Mouse (Mus musculus): ENCODE data around the gene Lifr. TPM values are rescaled to one million over a fixed set of nuclear protein-coding genes. Genes with fewer than 3 reads are reported as not detected.

Gene Lifr
- polyA plus RNA-seq, 1 experiment from 2014 or later = 17.5 TPM

GRCm38 (mm10) chr15:7128627-7129126 lies 38.3 kb downstream of the Lifr start:
- H3K9ac ChIP-seq (replicated peaks; ENCODE audit: low read length) = peak overlapping the region; percentile 84
- DNase-seq (no peak), ATAC-seq (ENCODE audit: low FRiP score, low TSS enrichment) (peak; percentile 5; the same call in 1 of the 2 replicates)
- H3K9me3 ChIP-seq (ENCODE audit: control insufficient read depth, low read length) = no peaks in the 10 kb centered on the region
- H3K4me3 ChIP-seq (replicated peaks; ENCODE audit: low read depth, low read length) = peak overlapping the region; percentile 76
- H3K4me2 ChIP-seq (ENCODE audit: low read length) = peak overlapping the region; percentile 94
- WGBS = 2% methylated on average over 18 of the region's 18 CpGs
- peak overlapping the region; percentile 83 for H3K27ac ChIP-seq (replicated peaks; ENCODE audit: low read depth, low read length)
- peaks cover 17% of the 10 kb centered on the region; the same call in 1 of the 2 replicates for H3K27me3 ChIP-seq (ENCODE audit: control insufficient read depth, insufficient read depth, low read length)
- H3K36me3 ChIP-seq (ENCODE audit: control insufficient read depth, insufficient read depth, low read length) = no peaks in the 10 kb centered on the region
- H3K4me1 ChIP-seq (ENCODE audit: control insufficient read depth, insufficient read depth, low read length) = peaks cover 6% of the 10 kb centered on the region; the same call in 1 of the 2 replicates

GRCm38 (mm10) chr15:7129127-7129943 lies 38.9 kb downstream of the Lifr start:
- H3K9ac ChIP-seq (replicated peaks; ENCODE audit: low read length) = peak overlapping the region; percentile 84
- peak overlapping the region; percentile 83 for H3K27ac ChIP-seq (replicated peaks; ENCODE audit: low read depth, low read length)
- peak overlapping the region; percentile 94 for H3K4me2 ChIP-seq (ENCODE audit: low read length)
- 0 out of 2 replicates have a peak, but pooled peaks cover 6% of the 10 kb centered on the region for H3K4me1 ChIP-seq (ENCODE audit: control insufficient read depth, insufficient read depth, low read length)
- ATAC-seq (ENCODE audit: low FRiP score, low TSS enrichment) (peak; percentile 94), DNase-seq (peak; percentile 96)
- H3K27me3 ChIP-seq (ENCODE audit: control insufficient read depth, insufficient read depth, low read length) = peaks cover 17% of the 10 kb centered on the region; the same call in 1 of the 2 replicates
- H3K4me3 ChIP-seq (replicated peaks; ENCODE audit: low read depth, low read length) = peak overlapping the region; percentile 76
- no peaks in the 10 kb centered on the region for H3K9me3 ChIP-seq (ENCODE audit: control insufficient read depth, low read length)
- under 1% methylated on average over 99 of the region's 116 CpGs for WGBS
- H3K36me3 ChIP-seq (ENCODE audit: control insufficient read depth, insufficient read depth, low read length) = no peaks in the 10 kb centered on the region

- H3K36me3 ChIP-seq (ENCODE audit: control insufficient read depth, insufficient read depth, low read length) = no peaks in the 10 kb centered on the region
- ATAC-seq (ENCODE audit: low FRiP score, low TSS enrichment) (no peak), DNase-seq (no peak)
- H3K27ac ChIP-seq (replicated peaks; ENCODE audit: low read depth, low read length) = peak overlapping the region; percentile 83; the same call in 1 of the 2 replicates
- H3K4me1 ChIP-seq (ENCODE audit: control insufficient read depth, insufficient read depth, low read length) = 0 out of 2 replicates have a peak, but pooled peaks cover 6% of the 10 kb centered on the region
- WGBS = 1% methylated on average over 16 of the region's 16 CpGs
- peak overlapping the region; percentile 94 for H3K4me2 ChIP-seq (ENCODE audit: low read length)
- no peaks in the 10 kb centered on the region for H3K9me3 ChIP-seq (ENCODE audit: control insufficient read depth, low read length)
- peak overlapping the region; percentile 76 for H3K4me3 ChIP-seq (replicated peaks; ENCODE audit: low read depth, low read length)
- peaks cover 17% of the 10 kb centered on the region; the same call in 1 of the 2 replicates for H3K27me3 ChIP-seq (ENCODE audit: control insufficient read depth, insufficient read depth, low read length)
- H3K9ac ChIP-seq (replicated peaks; ENCODE audit: low read length) = peak overlapping the region; percentile 84
These were observed 39.5 kb downstream of the Lifr start for GRCm38 (mm10) chr15:7129944-7130287.

- DNase-seq = no peak
- H3K36me3 ChIP-seq (ENCODE audit: control insufficient read depth, insufficient read depth, low read length) = no peaks in the 10 kb centered on the region
- peak overlapping the region; percentile 76 for H3K4me3 ChIP-seq (replicated peaks; ENCODE audit: low read depth, low read length)
- H3K27ac ChIP-seq (replicated peaks; ENCODE audit: low read depth, low read length) = no peak overlapping the region
- no peaks in the 10 kb centered on the region for H3K9me3 ChIP-seq (ENCODE audit: control insufficient read depth, low read length)
- peak overlapping the region; percentile 94 for H3K4me2 ChIP-seq (ENCODE audit: low read length)
- peaks cover 17% of the 10 kb centered on the region; the same call in 1 of the 2 replicates for H3K27me3 ChIP-seq (ENCODE audit: control insufficient read depth, insufficient read depth, low read length)
- 0 out of 2 replicates have a peak, but pooled peaks cover 6% of the 10 kb centered on the region for H3K4me1 ChIP-seq (ENCODE audit: control insufficient read depth, insufficient read depth, low read length)
- H3K9ac ChIP-seq (replicated peaks; ENCODE audit: low read length) = no peak overlapping the region; the same call in 1 of the 2 replicates
- ATAC-seq (ENCODE audit: low FRiP score, low TSS enrichment) = no peak
- 26% methylated on average over 7 of the region's 7 CpGs for WGBS
These were observed 40.3 kb downstream of the Lifr start for GRCm38 (mm10) chr15:7130691-7131225.

GRCm38 (mm10) chr15:7132741-7133140 lies 42.3 kb downstream of the Lifr start:
- H3K4me2 ChIP-seq (ENCODE audit: low read length) = no peak overlapping the region
- no peak overlapping the region for H3K27ac ChIP-seq (replicated peaks; ENCODE audit: low read depth, low read length)
- no peaks in the 10 kb centered on the region for H3K9me3 ChIP-seq (ENCODE audit: control insufficient read depth, low read length)
- ATAC-seq (ENCODE audit: low FRiP score, low TSS enrichment) (no peak), DNase-seq (no peak)
- no peaks in the 10 kb centered on the region for H3K36me3 ChIP-seq (ENCODE audit: control insufficient read depth, insufficient read depth, low read length)
- H3K4me3 ChIP-seq (replicated peaks; ENCODE audit: low read depth, low read length) = no peak overlapping the region
- 0 out of 2 replicates have a peak, but pooled peaks cover 6% of the 10 kb centered on the region for H3K4me1 ChIP-seq (ENCODE audit: control insufficient read depth, insufficient read depth, low read length)
- WGBS = 51% methylated on average over 13 of the region's 13 CpGs
- no peak overlapping the region for H3K9ac ChIP-seq (replicated peaks; ENCODE audit: low read length)
- H3K27me3 ChIP-seq (ENCODE audit: control insufficient read depth, insufficient read depth, low read length) = peaks cover 17% of the 10 kb centered on the region; the same call in 1 of the 2 replicates

GRCm38 (mm10) chr15:7134454-7135052 lies 44.1 kb downstream of the Lifr start:
- Histone ChIP-seq H3K27ac (replicated peaks; ENCODE audit: low read depth, low read length) (no peak overlapping the region), H3K9me3 (ENCODE audit: control insufficient read depth, low read length) (no peaks in the 10 kb centered on the region), H3K4me2 (ENCODE audit: low read length) (no peak overlapping the region), H3K9ac (replicated peaks; ENCODE audit: low read length) (no peak overlapping the region), H3K4me3 (replicated peaks; ENCODE audit: low read depth, low read length) (no peak overlapping the region), H3K4me1 (ENCODE audit: control insufficient read depth, insufficient read depth, low read length) (0 out of 2 replicates have a peak, but pooled peaks cover 3% of the 10 kb centered on the region), H3K27me3 (ENCODE audit: control insufficient read depth, insufficient read depth, low read length) (peaks cover 17% of the 10 kb centered on the region; the same call in 1 of the 2 replicates), H3K36me3 (ENCODE audit: control insufficient read depth, insufficient read depth, low read length) (no peaks in the 10 kb centered on the region)
- WGBS = 62% methylated on average over 11 of the region's 11 CpGs
- ATAC-seq (ENCODE audit: low FRiP score, low TSS enrichment) (no peak), DNase-seq (peak; percentile 72)

- Histone ChIP-seq H3K4me2 (ENCODE audit: low read length) (no peak overlapping the region), H3K9me3 (ENCODE audit: control insufficient read depth, low read length) (no peaks in the 10 kb centered on the region), H3K27me3 (ENCODE audit: control insufficient read depth, insufficient read depth, low read length) (peaks cover 10% of the 10 kb centered on the region; the same call in 1 of the 2 replicates), H3K9ac (replicated peaks; ENCODE audit: low read length) (no peak overlapping the region), H3K4me3 (replicated peaks; ENCODE audit: low read depth, low read length) (no peak overlapping the region), H3K36me3 (ENCODE audit: control insufficient read depth, insufficient read depth, low read length) (no peaks in the 10 kb centered on the region), H3K4me1 (ENCODE audit: control insufficient read depth, insufficient read depth, low read length) (no peaks in the 10 kb centered on the region), H3K27ac (replicated peaks; ENCODE audit: low read depth, low read length) (no peak overlapping the region)
- no peak for DNase-seq
- WGBS = 86% methylated on average over 6 of the region's 6 CpGs
- no peak for ATAC-seq (ENCODE audit: low FRiP score, low TSS enrichment)
These were observed 45.7 kb downstream of the Lifr start for GRCm38 (mm10) chr15:7135982-7136562.

GRCm38 (mm10) chr15:7136912-7137311 lies 46.5 kb downstream of the Lifr start:
- Histone ChIP-seq H3K36me3 (ENCODE audit: control insufficient read depth, insufficient read depth, low read length) (no peaks in the 10 kb centered on the region), H3K27ac (replicated peaks; ENCODE audit: low read depth, low read length) (no peak overlapping the region), H3K4me3 (replicated peaks; ENCODE audit: low read depth, low read length) (no peak overlapping the region), H3K4me1 (ENCODE audit: control insufficient read depth, insufficient read depth, low read length) (no peaks in the 10 kb centered on the region), H3K4me2 (ENCODE audit: low read length) (no peak overlapping the region), H3K27me3 (ENCODE audit: control insufficient read depth, insufficient read depth, low read length) (0 out of 2 replicates have a peak, but pooled peaks cover 3% of the 10 kb centered on the region), H3K9ac (replicated peaks; ENCODE audit: low read length) (no peak overlapping the region), H3K9me3 (ENCODE audit: control insufficient read depth, low read length) (no peaks in the 10 kb centered on the region)
- ATAC-seq (ENCODE audit: low FRiP score, low TSS enrichment) (no peak), DNase-seq (no peak)
- WGBS = 94% methylated on average over 10 of the region's 10 CpGs
